Mouse (Mus musculus) intestine, embryonic 14.5 days (tissue): ENCODE results near the gene Crim1. TPM values are rescaled to one million over a fixed set of nuclear protein-coding genes. Genes with fewer than 3 reads are reported as not detected.

Source experiments
- microRNA-seq: library from miRNA; unstranded; fragments of <30 nt; microRNA quantifications from one replicate; pipeline ENCODE4, GENCODE M21; 2016
- polyA plus RNA-seq: library from polyadenylated mRNA; unstranded; fragments of >200 nt; fragmentation: Nextera tagmentation; extraction: Ambion mirVana; gene quantifications from 2 replicates; pipeline ENCODE4 v1.2.1, GENCODE M21; 2014

Gene Crim1
- polyA plus RNA-seq, 1 experiment from 2014 or later = 6.1 TPM

Small RNA genes lying within 50 kb of the gene (microRNA-seq; reads per million reads assigned to microRNA genes)
- not detected for gene Gm25069

Other genes with a start within 250 kb of the Crim1 start
- gene Fez2, start 217.9 kb downstream of the Crim1 start, polyA plus RNA-seq = 43.7 and 49.6 TPM in 2 replicates